Mouse (Mus musculus): ENCODE measurements at regions not wholly inside any gene's neighbourhood (a gene's known extent, or its start where the extent isn't known, plus 50 kb on each side); places are given as distances from the start of the nearest gene placed in this dataset.

DNA sequence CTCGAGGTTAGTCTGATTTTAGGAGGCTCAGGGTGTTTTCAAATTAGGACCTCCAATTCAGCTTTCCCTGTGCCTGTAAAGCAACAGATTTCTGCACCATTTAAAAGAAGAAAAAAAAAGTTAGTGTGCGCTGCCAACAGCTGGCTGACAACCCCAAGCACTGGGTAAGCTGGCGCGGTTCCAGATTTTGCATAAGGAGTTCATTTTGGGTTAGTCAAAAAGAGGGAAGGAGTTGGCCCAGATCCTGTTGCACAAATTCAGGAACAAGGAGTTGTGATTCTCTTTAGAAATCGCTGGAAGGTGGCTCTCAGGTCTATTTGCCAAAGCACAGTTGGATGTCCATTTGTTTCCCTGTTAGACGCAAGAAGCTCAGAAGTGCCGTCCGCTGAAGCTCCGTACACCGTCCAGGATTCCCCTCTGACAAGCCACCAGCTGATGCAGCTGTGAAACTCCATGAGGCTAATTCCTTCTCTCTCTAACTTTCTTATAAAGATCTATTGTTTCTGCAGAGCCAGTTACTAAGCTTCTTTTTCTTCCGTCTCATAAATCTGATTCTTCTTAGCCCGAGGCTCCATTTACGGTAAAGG is 184.6 kb downstream of the Cand1 start:
- DNase-seq (ENCODE audit: low spot score in 2 of 2): peak; percentile 70 to 83

DNA sequence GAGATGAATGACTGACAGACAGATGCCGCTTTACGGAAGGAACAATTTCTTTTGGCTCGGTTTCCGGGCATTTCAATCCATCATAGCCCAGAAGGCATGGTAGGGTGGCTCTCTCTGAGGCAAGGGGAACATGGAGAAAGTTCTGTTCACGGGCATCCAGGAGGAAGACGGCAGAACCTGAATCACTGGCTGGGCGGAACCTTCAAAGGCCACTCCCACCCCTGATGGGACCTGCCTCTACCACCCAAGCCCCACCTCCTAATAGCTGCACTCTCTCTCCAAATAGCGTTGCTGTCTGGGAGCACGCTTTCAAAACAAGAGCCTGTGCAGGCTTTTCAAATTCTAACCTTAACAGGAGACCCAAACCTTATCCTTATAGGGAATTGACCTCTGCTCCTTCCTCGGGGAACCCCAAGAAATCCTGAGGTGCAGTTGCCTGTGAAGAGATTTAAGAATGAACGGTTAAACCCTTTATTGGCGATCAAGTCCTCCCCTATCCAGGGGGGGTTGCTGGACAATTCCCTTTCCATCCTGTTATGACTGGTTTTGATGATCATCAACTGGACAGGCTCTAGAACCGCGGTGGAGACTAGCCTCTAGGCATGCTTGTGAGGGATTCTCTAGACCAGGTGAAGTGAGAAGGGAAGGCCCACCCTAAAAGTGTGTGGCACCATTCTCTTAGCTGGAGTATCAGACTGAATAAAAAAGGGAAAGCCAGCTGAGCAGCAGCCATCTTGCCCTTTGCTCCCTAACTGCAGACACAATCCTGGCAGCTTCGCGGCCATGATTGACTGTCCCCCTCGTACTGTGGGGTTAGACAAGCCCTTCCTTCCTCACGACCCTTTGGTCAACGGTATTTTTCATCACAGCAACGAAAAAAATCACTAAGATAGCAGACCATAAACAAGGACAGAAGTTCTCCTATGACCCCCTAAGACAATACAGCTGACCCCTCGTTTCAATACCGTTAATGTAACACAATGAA is 184.5 kb upstream of the Dyrk2 start:
- no peak for DNase-seq (ENCODE audit: low spot score in 2 of 2)

DNA sequence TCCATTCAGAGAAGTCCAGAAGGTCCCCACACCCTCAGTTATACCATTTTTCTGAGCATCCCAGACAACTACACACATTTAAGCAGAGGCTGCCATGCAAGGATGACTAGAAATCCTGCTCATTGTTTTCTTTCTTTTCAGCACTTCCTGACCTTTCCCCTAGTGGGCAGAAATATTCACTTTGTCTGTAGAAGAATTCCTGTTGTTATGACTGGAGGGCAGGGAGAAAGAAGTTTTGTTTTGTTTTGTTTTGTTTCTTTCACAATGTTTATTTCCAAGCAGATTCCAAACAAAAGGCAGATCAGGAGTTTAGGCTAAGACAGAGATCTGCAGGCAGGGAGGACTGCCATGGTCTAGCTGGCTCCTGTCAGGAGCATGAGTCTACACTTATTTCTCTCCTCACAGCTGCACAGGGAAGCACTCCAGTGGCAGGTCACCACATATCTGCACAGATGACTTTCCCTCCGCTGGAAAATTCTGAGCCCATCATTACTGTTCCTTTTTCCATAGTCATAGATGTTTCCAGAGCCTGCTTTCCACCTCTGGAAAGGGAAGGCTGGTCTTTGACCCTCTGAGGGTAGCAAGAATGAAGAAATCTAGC is 182.5 kb upstream of the Dyrk2 start:
- DNase-seq (ENCODE audit: low spot score in 2 of 2): no peak

DNA sequence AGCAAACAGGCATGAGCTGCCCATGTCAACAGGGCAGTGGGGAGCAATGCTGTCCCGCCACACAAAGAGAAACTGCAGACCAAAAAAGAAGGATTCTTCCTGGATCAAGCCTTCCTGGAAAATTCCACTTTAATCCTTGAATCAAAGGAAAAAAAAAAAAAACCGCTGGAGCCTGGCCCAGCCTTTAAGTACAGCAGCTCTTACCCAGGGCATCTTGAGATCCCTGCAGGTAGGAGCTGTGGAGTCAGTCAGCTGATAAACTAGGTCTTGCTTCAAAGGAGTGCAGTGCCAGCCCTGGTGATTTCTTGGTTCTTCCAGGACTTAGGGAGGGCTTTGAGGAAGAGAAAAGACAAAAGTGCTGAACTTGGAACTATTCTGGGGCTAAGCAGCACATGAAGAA is 181.6 kb upstream of the Dyrk2 start:
- DNase-seq (ENCODE audit: low spot score in 2 of 2): no peak

DNA sequence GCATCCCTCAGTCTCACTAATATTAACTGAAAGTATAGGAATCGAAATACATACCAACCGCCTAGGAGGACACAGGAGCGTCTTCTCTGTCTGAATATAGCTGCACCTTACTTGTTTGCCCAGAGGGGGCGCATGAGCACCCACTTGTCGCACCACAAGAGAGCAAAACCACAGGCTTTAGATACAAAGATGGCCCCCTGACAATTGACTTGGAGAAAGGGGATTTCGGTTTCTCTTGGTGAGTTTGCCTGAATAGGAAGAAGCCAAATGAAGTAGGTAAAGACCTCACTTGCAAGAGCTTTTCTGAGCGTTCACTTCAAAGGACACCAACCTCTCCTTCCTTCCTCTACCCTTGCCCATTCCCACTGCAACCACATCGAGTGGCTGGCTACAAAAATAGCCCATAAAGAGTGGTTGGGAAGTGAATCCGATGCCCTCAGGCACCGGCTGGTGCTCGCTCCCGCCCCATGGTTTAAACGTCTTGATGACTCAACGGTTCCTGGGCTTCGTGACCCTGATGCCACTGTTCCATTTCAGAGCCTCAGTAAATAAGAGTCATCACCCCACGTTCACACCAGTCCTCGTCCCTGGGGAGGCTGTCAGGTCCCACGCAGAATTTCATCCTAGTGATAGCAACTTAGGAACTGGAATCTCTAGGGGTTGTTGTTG is 180.1 kb upstream of the Dyrk2 start:
- DNase-seq (ENCODE audit: low spot score in 2 of 2): no peak

DNA sequence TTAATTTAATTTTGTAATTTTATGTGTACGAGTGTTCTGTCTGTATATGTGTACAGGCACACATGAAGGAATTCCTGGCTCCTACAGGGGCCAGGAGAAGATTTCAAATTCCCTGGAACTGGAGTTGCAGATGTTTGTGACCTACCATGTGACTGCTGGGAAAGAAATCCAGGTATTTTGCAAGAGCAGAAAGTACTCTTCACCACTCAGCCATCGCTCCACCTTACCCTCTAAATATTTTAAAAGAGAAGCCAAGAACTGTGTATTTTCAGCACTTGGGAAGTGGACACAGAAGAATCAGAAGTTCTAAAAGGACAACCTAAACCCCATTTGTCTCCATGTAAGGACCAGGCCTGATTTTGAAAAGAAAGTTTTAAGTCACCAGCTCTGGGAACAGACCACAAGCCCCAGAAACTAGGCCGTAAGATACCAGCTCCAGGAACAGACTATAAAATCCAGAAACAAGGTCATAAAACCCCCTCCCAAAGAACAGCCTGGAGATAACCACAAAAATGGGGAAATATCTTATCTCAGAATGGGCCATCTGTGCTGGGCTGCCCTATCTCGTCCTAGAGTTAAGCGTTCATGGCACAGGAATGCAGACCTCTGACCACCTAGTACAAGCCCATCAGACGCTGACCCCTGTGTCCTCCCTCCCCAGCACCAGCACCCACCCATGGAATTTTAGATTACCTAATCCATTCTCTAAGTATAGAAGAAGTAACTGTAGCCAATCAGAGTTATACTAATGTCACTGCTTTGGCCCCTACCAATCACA is 178.8 kb upstream of the Dyrk2 start:
- DNase-seq (ENCODE audit: low spot score in 2 of 2): no peak

DNA sequence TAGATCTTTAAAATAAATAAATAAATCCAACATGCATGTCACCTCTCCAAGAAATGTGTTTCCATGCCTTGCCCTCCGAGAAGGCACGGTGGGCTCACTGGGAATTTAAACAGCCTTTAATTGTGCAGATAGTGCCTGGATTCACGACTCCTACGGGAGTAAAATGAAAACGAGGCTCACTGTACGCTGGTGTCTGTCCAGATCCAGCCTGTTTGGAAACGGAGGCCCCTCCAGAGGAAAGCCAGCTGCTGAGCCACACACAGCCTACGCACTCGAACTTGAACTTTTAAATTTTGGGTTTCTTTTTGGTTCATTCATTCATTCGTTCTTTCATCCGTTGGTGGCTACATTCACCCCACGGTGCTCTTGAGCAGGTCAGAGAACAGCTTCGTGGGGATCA is 175.1 kb upstream of the Dyrk2 start:
- DNase-seq (ENCODE audit: low spot score in 2 of 2): no peak

DNA sequence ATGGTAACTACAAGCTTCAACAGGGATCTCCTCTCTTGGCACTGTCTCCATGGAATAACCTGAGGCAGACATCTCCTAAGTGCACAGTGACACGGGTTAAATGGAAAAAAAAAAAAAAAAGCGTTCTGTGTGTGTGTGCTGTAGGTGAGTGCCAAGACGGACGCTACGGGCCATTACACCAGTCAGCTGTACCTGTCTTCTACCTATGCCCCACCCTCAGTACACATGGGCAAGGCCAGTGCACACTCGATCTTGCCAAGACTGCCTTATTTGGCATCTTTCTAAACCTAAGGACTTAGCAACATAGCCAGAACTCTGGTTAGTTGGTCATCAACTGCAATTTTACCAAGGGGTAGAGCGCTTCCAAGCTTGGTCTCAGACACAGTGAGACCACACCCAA is 173.1 kb upstream of the Dyrk2 start:
- DNase-seq (ENCODE audit: low spot score in 2 of 2): no peak

DNA sequence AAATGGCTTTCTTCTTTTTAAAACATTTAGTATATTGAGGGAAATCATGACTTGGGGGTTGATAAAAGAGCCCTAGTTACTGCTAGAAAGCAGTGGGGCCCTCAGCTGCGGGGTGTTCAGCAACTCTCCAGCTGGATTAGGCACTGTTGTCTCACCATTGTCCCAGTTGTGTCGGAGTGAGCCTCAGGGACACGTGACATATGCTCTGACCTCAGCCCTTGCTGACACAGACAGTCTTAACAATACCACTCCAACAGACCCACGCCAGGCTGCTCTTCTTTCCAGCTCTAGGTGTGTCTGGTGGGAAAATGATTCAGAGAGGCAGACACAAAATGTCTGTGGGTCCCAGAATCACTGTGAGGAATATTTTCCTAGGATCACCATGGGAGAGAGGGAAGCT is 170.2 kb upstream of the Dyrk2 start:
- DNase-seq (ENCODE audit: low spot score in 2 of 2): no peak

DNA sequence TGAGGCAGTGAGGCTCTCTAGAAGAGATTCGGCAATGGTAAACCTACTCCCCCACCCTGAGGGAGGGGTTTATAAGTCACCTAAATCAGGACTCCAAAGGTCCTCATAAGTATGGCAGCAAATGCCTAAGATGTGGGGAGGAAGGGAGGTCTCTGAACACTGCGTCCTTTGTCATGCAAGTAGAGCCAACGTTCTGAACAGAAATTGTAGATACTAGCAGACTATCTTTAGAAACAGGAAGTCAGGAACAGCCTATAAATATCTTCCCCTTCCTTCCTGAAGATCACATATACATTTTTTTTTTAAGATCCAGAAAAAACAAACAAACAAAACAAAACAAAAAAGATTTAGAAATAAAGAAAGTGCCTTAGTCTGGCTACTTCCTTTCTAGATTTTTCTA is 169.7 kb upstream of the Dyrk2 start:
- no peak for DNase-seq (ENCODE audit: low spot score in 2 of 2)

DNA sequence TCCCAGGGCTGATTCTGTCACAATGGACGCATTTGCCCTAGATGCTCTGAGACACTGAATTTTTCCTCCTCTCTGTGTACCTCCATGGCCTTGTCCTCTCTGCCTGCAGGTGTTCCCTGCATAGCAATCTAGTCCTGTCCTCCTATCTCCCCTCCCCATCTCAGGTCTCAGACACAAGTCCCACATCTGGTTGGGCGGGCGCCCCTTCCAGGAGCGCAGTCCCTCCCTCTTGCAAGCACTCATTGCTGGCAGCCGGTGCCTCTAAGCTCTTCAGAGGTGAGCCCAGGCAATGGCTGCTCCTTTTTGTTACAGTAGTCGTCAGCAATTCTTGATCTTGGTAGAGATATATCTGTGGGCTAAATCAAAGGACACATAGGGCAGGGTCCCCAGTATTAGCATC is 169.0 kb upstream of the Dyrk2 start:
- no peak for DNase-seq (ENCODE audit: low spot score in 2 of 2)

DNA sequence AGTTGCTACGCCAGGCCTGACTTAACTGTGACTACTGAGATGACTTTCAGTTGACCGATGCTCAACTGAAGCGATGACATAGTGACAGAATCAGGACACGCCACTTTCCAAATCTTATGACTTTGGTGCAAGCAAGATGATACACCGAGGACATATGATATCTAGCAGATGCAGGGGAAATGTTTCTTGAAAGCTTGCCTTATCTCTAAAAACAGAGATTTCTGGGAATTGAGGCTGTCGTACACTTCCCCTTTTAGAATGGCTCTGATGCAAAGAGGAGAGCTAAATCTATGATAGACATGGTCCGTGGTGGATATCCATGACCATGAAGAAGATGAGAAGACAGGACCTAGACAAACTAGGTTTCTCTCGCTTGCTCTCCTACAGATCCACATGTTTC is 167.8 kb upstream of the Dyrk2 start:
- no peak for DNase-seq (ENCODE audit: low spot score in 2 of 2)

DNA sequence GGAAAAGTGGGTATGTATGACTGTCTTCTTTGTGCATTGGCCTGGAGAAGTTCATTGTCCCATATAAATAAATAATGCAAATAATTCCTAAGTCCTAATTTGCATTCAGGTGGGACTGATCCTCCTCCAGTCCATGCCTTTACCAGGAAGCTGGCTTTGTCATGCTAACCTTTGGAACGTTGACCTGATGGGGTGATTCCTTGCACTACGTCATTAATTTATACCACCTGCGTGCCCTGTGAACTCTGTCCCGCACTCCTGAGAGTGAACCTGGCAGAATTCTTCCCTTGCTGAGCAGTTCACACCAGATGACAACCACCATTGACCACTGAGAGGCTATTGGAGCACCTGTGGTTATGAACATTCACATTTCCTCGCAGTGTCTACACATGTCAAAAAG is 165.9 kb upstream of the Dyrk2 start:
- no peak for DNase-seq (ENCODE audit: low spot score in 2 of 2)

DNA sequence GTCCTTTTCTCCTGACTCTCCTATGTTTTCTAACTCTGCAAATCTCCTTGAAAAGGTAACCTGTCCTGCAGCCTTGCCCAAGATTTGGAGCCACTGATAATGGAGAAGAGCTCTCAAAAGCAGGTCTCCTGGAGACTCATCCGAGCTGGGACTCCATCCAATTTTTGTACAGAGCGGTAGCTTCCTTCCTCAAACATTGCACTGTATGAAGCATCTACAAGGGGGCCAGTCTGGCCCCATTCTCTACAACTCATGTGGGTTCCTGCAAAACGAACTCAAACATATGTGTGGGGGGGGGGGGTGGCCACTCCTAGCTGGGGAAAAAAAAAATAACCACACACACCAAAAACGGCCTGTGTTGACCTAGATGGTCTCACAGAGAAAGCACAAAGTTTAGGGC is 164.4 kb upstream of the Dyrk2 start:
- DNase-seq (ENCODE audit: low spot score in 2 of 2): no peak

DNA sequence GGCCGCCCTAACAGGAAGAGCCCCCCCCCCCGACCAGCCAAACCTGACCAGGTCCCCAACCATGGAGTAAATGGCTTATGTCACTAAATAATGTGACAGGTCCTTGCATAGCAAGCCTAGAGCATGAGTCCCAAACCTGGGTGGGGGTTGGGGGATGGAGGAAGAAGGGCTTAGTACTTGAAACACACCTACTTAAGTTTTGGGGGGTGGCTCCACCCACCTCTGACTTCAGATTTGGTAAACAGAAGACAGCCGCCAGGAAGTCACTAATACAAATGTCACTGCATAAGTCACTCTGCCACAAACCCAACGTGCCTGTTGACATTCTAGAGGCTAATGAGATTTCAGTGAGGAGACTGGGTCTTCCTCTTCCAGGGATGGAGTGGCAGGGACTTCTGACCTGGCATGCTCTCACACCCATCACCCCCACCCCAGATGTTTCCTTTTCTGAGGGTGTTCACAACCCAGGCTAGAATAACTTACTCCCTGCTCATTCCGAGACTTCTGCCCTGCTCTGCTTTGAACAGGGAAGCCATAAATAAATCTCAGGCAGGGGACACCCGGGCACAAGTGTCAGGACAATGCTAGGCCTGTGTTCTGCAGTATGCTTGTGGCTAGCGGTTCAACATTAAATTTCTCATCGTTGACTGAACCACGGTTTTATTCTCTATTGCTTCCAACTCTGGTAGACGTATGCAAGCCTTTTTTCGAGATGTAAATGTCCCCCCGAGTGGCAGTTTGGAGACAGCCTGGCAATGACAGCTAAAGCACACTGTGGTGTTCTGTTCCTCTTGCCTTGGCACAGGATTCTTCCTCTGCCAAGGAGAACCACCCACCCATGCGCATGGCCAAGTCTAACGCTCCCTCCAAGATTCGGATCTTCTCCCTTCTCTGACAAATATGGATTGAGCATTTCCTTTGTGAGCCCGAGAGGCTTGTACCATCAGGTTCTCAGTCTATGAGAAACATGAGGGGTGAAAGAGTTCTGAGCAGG is 161.6 kb upstream of the Dyrk2 start:
- DNase-seq (ENCODE audit: low spot score in 2 of 2): no peak

DNA sequence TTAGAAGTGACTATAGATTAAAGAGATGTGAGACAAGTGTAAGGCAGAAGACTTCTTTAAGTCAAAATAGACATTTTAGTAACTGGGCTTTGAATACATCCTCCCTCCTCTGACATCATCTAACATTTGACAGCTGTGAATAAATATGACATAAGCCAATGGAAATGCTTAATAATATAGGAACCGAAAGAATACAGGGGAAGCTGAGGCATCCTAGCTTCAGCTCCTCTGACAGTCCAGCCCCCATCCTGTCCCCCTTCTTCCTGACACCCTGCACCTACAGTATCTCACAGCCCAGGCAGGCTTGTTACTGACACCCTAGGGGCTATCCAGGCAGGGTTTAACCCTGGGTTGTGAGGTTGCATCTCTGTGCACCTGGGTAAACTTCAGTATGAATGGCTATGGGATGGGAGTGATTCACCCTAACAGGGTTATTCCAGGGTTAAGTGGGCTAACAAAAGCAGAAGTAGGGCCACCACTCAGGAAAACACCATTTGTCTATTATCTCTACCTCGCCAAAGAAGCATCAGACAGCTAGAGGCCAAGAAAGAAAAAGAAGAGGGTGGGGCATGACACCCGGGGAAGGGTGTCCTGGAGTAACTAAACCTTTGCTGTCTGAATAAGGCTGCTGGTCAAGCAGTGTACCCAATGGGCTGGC is 158.6 kb upstream of the Dyrk2 start:
- DNase-seq (ENCODE audit: low spot score in 2 of 2): no peak

DNA sequence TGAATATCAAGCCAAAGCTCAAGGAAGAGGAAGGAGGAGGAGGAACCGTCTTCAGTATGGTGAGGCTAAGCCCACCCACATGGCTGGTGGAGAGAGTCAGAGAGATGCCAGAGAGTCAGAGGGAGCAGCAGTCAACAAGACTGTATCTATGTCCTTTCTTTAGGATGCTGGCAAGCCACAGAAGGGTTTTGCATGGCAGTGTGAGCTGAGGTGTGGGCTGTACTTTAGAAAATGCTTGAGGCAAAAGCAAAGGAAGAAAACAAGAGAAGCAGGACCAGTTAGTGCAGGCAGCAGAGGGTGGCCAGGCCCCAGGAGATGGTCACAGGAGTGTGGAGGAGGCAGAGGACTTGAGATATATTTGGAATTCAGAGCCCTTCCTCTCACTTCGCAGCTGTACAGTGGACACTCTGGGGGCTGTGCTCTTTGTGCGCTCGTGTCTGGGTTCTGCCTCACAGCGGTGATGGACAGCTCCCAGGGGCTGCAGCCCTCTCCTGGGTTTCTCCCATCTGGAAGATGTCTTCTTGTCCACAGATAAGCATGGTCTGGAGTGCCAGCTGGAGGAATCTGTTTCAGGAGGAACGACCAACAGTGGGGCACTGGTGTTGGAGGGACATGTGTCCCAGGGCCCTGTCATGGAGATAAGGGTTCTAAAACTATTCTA is 157.4 kb upstream of the Dyrk2 start:
- DNase-seq (ENCODE audit: low spot score in 2 of 2): no peak

DNA sequence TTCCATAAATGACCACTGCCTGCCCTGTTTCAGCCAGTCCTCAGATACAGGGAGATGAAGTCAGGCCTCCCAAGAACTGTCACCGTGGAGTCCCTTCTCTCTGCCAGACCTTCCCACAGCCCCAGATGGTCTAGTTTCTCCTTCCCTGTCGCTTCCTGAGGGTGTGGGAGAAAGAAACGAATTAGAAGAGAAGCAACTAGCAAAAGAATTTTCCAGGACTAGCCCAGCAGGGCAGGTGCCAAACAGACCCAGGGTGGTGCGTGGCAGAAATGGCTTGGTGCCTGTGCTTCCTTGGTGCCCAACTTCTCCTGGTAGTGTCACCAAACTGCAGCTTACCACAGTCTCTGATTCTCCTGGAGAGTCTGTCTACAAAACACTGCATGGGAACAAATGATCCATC is 156.3 kb upstream of the Dyrk2 start:
- no peak for DNase-seq (ENCODE audit: low spot score in 2 of 2)

DNA sequence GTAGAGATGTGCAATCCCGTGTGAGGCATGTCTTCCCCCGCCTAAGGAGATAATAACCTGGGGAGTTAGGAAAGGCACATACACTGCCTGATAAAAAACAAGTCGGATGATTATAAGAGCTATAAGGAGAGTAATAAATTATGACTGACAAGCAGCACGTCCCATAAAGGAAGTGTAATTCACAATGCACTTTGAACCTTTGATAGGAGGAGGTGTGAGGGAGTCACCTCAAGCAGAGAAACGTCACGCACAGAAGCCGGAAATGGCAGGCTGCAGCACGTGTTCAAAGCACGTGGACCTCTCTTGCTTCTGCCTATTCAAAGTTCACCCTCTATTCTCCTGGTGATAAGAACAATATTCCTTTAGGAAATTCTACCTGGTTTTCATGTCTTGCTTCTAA is 154.4 kb upstream of the Dyrk2 start:
- DNase-seq (ENCODE audit: low spot score in 2 of 2): no peak

All from layer of hippocampus, postnatal 10 days (tissue).